Mouse (Mus musculus) kidney, embryonic 14.5 days (tissue): ENCODE results near the gene Flt1. TPM values are rescaled to one million over a fixed set of nuclear protein-coding genes. Genes with fewer than 3 reads are reported as not detected.

Experiments used
- ATAC-seq: fragments of 200-750 bp; cut with Nextera tagmentation; 2 replicates; pipeline ENCODE4 v1.8.0; 2017; ENCODE audit warnings: moderate number of reproducible peaks, mild to moderate bottlenecking, moderate TSS enrichment, moderate library complexity; ENCODE audit not compliant: low FRiP score, low TSS enrichment
- H3K27ac ChIP-seq: fragments of 300-500 bp; sonication (generic); 2 replicates; pipeline ENCODE4 v1.5.1; 2014; ENCODE audit warnings: low read depth, mild to moderate bottlenecking, low read length, moderate library complexity, mixed read lengths
- H3K27me3 ChIP-seq: fragments of 300-500 bp; sonication (generic); 2 replicates; pipeline ENCODE4 v1.6.1; 2014; ENCODE audit warnings: mild to moderate bottlenecking, low read length; ENCODE audit not compliant: control insufficient read depth, insufficient read depth
- H3K36me3 ChIP-seq: fragments of 300-500 bp; sonication (generic); 2 replicates; pipeline ENCODE4 v1.6.1; 2014; ENCODE audit warnings: low read length, mixed read lengths; ENCODE audit not compliant: control insufficient read depth, insufficient read depth
- H3K4me1 ChIP-seq: fragments of 300-500 bp; sonication (generic); 2 replicates; pipeline ENCODE4 v1.6.1; 2014; ENCODE audit warnings: low read length, mixed read lengths; ENCODE audit not compliant: control insufficient read depth, insufficient read depth
- H3K4me2 ChIP-seq: fragments of 300-500 bp; sonication (generic); replicated peaks from 2 replicates; pipeline ENCODE4 v1.6.1; 2014; ENCODE audit warnings: low read depth, mild to moderate bottlenecking, low read length
- H3K4me3 ChIP-seq: fragments of 300-500 bp; sonication (generic); 2 replicates; pipeline ENCODE4 v1.5.1; 2014; ENCODE audit warnings: mild to moderate bottlenecking, low read length
- H3K9ac ChIP-seq: fragments of 300-500 bp; sonication (generic); 2 replicates; pipeline ENCODE4 v1.6.1; 2014; ENCODE audit warnings: low read depth, mild to moderate bottlenecking, low read length, moderate library complexity
- H3K9me3 ChIP-seq: fragments of 300-500 bp; sonication (generic); 2 replicates; pipeline ENCODE4 v1.6.1; 2016; ENCODE audit warnings: low read length; ENCODE audit not compliant: control insufficient read depth
- WGBS: fragments of 180-500 bp; shearing (Covaris S2); extraction: QIAGEN DNeasy Blood & Tissue Kit; methylation state at CpG from one replicate; pipeline ENCODE4 v1.1.7; 2014; 5-methylcytosine and 5-hydroxymethylcytosine counted together
- polyA plus RNA-seq: library from polyadenylated mRNA; unstranded; fragments of >200 nt; fragmentation: Nextera tagmentation; extraction: Ambion mirVana; gene quantifications from 2 replicates; pipeline ENCODE4 v1.2.1, GENCODE M21; 2014

Flt1 gene
- polyA plus RNA-seq, 1 experiment from 2014 or later, result 20.0 TPM

DNA sequence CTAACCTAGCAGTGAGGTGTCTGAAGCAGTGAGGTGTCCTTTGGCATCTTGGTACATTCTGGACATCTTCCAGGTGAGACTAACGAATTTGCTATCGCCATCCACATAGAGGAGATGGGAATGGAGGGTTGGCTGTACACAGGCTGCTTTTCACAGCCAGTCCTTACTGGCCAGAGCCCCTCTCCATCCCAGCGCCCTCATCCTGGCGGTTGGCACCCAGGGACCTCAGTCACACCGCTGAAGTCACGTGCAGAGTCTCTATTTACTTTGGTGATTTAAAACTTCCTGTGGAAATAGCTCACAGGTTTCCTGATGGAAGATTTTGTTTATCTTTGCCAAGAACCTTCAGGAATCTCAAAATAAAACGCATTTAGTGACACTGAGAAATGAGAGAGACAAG is 84.4 kb downstream of the Flt1 start:
- no peak overlapping the region for H3K9ac ChIP-seq
- no peaks in the 10 kb centered on the region for H3K9me3 ChIP-seq
- H3K27ac ChIP-seq, result no peak overlapping the region
- no peak overlapping the region for H3K4me3 ChIP-seq
- peaks cover 13% of the 10 kb centered on the region for H3K4me1 ChIP-seq
- no peak for ATAC-seq
- WGBS, result 45% methylated on average over 7 of the region's 7 CpGs
- no peak overlapping the region for H3K4me2 ChIP-seq
- no peaks in the 10 kb centered on the region for H3K27me3 ChIP-seq
- H3K36me3 ChIP-seq, result no peaks in the 10 kb centered on the region

DNA sequence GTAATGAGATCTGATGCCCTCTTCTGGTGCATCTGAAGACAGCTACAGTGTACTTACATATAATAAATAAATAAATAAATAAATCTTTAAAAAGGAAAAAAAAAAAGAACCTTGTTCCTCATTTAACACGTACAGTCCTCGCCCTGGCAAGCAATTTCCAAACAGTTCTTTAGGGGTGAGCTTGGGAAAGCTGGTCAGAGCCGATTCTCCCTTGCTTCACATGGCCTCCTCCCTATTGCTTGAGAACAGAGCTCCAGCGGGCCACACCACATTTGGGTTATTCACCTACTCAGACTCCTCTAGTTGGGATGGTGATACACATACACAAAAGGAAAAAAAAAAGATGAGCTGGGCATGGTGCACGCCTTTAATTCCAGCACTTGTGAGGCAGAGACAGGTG is 85.9 kb downstream of the Flt1 start:
- no peak for ATAC-seq
- no peak overlapping the region for H3K27ac ChIP-seq
- no peaks in the 10 kb centered on the region for H3K9me3 ChIP-seq
- no peak overlapping the region for H3K4me3 ChIP-seq
- no peak overlapping the region for H3K4me2 ChIP-seq
- peaks cover 2% of the 10 kb centered on the region for H3K4me1 ChIP-seq
- 97% methylated on average over 5 of the region's 5 CpGs for WGBS
- H3K27me3 ChIP-seq, result no peaks in the 10 kb centered on the region
- H3K9ac ChIP-seq, result no peak overlapping the region
- no peaks in the 10 kb centered on the region for H3K36me3 ChIP-seq

DNA sequence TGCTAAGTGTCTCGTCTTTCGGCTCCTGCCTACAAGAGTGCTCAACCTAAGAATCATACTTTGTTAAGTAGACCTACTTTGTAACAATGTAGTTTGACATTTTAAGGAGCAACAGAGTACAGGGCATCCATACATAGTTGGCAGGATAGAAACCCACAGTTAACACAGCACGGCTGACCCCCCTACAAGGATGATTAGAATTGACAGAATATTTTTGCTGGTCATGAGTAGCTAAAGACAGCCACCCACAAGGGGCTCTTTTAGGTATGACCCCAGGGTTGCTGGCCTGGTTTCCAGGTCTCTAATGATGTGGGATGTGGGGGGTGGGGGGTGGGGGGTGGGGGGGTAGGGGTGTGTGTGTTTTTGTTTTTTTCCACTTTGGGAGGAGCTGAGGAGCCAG is 89.1 kb downstream of the Flt1 start:
- no peaks in the 10 kb centered on the region for H3K27me3 ChIP-seq
- no peaks in the 10 kb centered on the region for H3K36me3 ChIP-seq
- no peak overlapping the region for H3K27ac ChIP-seq
- H3K4me1 ChIP-seq, result no peaks in the 10 kb centered on the region
- no peak for ATAC-seq
- H3K4me2 ChIP-seq, result no peak overlapping the region
- no peaks in the 10 kb centered on the region for H3K9me3 ChIP-seq
- no peak overlapping the region for H3K9ac ChIP-seq
- WGBS, result 91% methylated on average over 3 of the region's 3 CpGs
- no peak overlapping the region for H3K4me3 ChIP-seq

DNA sequence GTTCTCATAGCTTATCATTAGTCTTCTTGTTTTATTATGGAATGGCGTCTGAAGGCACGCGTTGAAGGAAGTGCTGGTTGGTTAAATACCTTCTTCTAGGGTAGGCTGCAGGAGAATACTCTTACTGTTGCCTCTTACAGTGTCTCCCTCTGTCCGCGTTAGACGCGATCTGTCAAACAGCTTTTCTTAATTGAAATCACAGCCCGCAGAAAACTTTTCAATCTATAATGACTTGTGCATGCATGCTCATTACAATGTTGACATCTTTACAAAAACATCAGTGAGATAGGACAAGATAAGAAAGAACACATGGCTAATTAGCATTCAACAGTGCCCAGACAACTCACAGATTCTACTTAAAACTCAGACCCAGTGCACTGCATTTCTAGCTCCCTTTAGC is 89.9 kb downstream of the Flt1 start:
- H3K4me2 ChIP-seq, result no peak overlapping the region
- H3K9me3 ChIP-seq, result no peaks in the 10 kb centered on the region
- H3K27ac ChIP-seq, result no peak overlapping the region
- H3K27me3 ChIP-seq, result no peaks in the 10 kb centered on the region
- no peak for ATAC-seq
- H3K4me1 ChIP-seq, result no peaks in the 10 kb centered on the region
- H3K36me3 ChIP-seq, result no peaks in the 10 kb centered on the region
- no peak overlapping the region for H3K9ac ChIP-seq
- H3K4me3 ChIP-seq, result no peak overlapping the region
- WGBS, result 82% methylated on average over 8 of the region's 8 CpGs

DNA sequence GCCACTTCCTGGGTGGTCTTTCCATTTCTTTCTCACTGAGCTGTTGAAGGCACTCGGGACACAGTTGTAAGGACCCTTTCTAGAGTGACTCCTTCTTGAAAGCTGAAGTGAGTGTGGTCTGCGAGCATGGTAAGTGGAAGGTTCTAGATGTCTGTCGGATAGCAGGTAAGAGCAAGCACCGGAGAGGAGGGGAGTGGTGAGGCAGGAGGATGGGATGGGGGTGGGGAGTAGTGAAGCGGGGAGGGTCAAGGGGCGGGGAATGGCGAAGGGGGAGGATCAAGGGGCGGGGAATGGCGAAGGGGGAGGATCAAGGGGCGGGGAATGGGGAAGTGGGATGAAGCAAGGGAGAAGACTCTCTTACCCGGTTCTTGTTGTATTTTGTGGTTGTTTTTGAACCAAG is 91.8 kb downstream of the Flt1 start:
- peak overlapping the region; percentile 27 for H3K4me2 ChIP-seq
- peak; percentile 77 for ATAC-seq
- H3K4me1 ChIP-seq, result no peaks in the 10 kb centered on the region
- H3K9me3 ChIP-seq, result no peaks in the 10 kb centered on the region
- no peak overlapping the region for H3K27ac ChIP-seq
- WGBS, result 22% methylated on average over 11 of the region's 11 CpGs
- H3K36me3 ChIP-seq, result no peaks in the 10 kb centered on the region
- no peak overlapping the region for H3K9ac ChIP-seq
- H3K4me3 ChIP-seq, result no peak overlapping the region; the same call in 1 of the 2 replicates
- no peaks in the 10 kb centered on the region for H3K27me3 ChIP-seq

DNA sequence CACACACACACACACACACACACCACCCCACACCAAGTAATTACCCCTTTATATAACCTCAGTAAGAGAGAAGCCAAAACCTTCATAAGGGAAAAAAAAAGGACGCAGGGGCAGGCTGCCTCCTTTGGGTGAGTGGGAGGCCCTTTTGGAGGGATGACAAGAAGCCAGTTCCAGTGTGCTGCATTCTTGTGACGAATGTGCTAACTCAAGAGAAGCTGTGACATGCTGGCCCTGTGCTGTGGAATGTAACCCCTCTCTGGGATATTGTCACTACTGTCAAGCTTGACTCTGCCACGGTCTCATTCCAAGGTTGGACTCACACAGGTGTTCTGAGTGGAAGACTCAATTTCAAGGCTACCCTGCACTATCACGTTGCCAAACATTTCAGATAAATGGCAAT is 93.1 kb downstream of the Flt1 start:
- Histone ChIP-seq H3K9me3 (no peaks in the 10 kb centered on the region), H3K9ac (no peak overlapping the region), H3K27me3 (no peaks in the 10 kb centered on the region), H3K4me1 (no peaks in the 10 kb centered on the region), H3K36me3 (no peaks in the 10 kb centered on the region), H3K27ac (no peak overlapping the region), H3K4me2 (no peak overlapping the region), H3K4me3 (no peak overlapping the region)
- WGBS, result 70% methylated on average over 4 of the region's 4 CpGs
- no peak for ATAC-seq

DNA sequence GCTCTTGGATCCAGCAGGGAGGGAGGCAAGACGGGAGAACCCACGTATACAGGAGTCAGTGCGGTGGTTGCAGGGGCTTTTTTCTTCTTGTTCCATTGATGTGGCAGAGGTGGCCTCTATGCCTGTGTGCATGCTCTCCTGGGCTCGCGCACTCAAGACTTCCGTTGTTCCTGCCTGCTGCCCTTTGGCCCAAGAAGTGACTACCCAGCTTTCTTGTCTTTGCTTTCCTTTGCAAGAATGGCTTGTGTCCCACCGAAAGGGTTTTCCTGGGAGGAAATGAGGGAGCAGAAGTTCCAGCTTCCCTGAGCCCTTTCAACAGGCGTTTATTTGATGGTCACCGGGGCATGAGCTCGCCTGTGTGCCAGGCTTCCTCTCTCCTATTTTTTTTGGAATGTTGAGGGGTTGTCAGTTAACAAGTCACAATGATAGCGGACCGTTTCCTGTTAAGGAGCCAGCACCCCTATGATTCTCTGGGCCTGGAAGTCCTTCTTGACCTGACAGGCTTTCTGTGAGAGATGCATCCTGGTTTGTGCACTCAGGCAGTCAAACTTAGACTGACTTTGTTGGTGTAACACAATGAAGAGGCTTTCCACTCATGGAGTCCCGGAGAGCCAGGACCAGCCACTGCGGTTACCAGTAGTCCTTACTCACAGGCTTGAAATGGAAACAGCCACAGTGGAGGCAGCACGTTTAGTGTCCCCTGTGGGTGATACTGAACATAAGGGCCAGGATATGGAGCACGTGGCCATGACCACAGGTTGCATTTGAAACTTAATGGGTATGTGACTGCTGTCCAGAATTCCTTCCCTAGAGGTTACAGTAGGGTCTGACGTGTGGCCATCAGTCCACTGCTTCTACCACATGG is 95.2 kb downstream of the Flt1 start:
- 77% methylated on average over 17 of the region's 17 CpGs for WGBS
- Histone ChIP-seq H3K9ac (no peak overlapping the region), H3K27me3 (no peaks in the 10 kb centered on the region)

DNA sequence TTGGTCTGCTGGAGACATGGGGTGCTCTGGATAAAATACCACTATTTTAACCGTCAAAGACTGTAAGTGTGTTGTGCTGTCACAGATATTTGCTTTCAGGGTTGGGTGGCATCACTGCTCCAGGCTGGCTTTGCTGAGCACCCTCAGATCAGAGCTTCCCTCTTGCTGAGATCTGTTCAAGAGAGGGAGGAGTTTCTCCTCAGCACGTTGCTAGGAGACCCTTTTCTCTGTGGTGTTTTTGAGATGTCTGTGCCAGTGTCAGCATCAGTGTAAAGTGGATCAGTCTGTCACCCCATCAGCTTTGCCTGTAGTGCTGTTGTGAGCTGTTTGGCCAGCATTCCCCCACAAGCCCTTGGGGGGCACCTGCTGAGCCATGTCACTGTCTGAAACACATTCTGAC is 98.9 kb downstream of the Flt1 start:
- Histone ChIP-seq H3K4me1 (no peaks in the 10 kb centered on the region), H3K4me2 (no peak overlapping the region), H3K9ac (no peak overlapping the region), H3K9me3 (no peaks in the 10 kb centered on the region), H3K4me3 (no peak overlapping the region), H3K36me3 (no peaks in the 10 kb centered on the region), H3K27ac (no peak overlapping the region), H3K27me3 (no peaks in the 10 kb centered on the region)
- 75% methylated on average over 2 of the region's 2 CpGs for WGBS
- ATAC-seq, result no peak

More for the DNA sequence above, 95.2 kb downstream of the Flt1 start:
- Histone ChIP-seq H3K4me3 (no peak overlapping the region), H3K4me2 (no peak overlapping the region), H3K27ac (0 out of 2 replicates have a peak overlapping the region, but pooled peaks have one; percentile 30), H3K36me3 (no peaks in the 10 kb centered on the region), H3K4me1 (no peaks in the 10 kb centered on the region), H3K9me3 (no peaks in the 10 kb centered on the region)
- ATAC-seq, result no peak

DNA sequence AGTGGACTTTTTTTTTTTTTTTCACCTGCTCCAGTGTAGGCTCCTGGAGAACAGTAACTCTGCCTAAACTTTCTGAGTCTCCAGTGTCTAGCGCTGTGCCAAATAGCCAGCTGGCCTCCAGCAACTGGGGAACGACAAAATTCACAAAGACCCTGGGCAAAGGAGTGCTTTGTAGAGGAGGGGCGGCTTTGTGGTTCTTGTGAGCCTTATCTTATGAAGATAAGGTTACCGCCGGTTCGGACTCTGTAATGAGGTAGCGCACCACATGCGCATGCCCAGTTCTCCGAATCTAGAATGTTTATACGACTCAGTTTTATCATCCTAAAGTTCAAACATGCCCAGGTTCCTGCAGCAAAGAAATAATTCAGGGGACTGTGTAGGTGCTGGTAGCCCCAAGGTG is 102.1 kb downstream of the Flt1 start:
- H3K36me3 ChIP-seq, result no peaks in the 10 kb centered on the region
- H3K4me1 ChIP-seq, result no peaks in the 10 kb centered on the region
- H3K4me3 ChIP-seq, result no peak overlapping the region
- no peak overlapping the region for H3K4me2 ChIP-seq
- no peak overlapping the region for H3K27ac ChIP-seq
- no peaks in the 10 kb centered on the region for H3K9me3 ChIP-seq
- no peak for ATAC-seq
- no peak overlapping the region for H3K9ac ChIP-seq
- no peaks in the 10 kb centered on the region for H3K27me3 ChIP-seq
- WGBS, result 87% methylated on average over 10 of the region's 10 CpGs
